Mouse (Mus musculus): ENCODE measurements around the gene Fgf15. TPM values are rescaled to one million over a fixed set of nuclear protein-coding genes. Genes with fewer than 3 reads are reported as not detected.

Fgf15 gene
- total and polyA plus RNA-seq, 3 experiments: 38.9 to 129 (median 48.5) TPM

- Histone ChIP-seq H3K36me3 (replicated peaks) (no peaks in the 10 kb centered on the region), H3K4me3 (ENCODE audit: low read depth, low read length) (no peak overlapping the region), H3K27me3 (ENCODE audit: insufficient read depth, low read length) (peaks cover 52% of the 10 kb centered on the region), H3K9me3 (replicated peaks) (peaks cover 13% of the 10 kb centered on the region), H3K4me1 (ENCODE audit: insufficient read depth, low read depth, low read length) (peaks cover 56% of the 10 kb centered on the region)
- ATAC-seq (ENCODE audit: extremely low read depth, insufficient number of reproducible peaks, low FRiP score, poor library complexity, severe bottlenecking) (no peak), DNase-seq (ENCODE audit: low spot score) (no peak)
- TF ChIP-seq TAL1 (conservative IDR thresholded peaks at IDR 0.05; ENCODE audit: low read depth, low read length) (no peak), GATA1 (IDR thresholded peaks at IDR 0.05; ENCODE audit: borderline replicate concordance, low read length) (no peak), POLR2AphosphoS5 (IDR thresholded peaks at IDR 0.05; ENCODE audit: insufficient replicate concordance, low read depth, low read length) (no peak), GATA2 (IDR thresholded peaks at IDR 0.05; ENCODE audit: borderline replicate concordance, low read depth, low read length) (no peak), CTCF (IDR thresholded peaks at IDR 0.05; ENCODE audit: low read depth, low read length) (no peak)
These were observed 37.6 kb upstream of the Fgf15 start for GRCm38 (mm10) chr7:144858702-144859101.

- no peak for ATAC-seq (ENCODE audit: extremely low read depth, insufficient number of reproducible peaks, low FRiP score, poor library complexity, severe bottlenecking)
- Histone ChIP-seq H3K36me3 (replicated peaks) (no peaks in the 10 kb centered on the region), H3K27me3 (ENCODE audit: insufficient read depth, low read length) (peaks cover 69% of the 10 kb centered on the region), H3K9me3 (replicated peaks) (peaks cover 13% of the 10 kb centered on the region), H3K4me1 (ENCODE audit: insufficient read depth, low read depth, low read length) (peaks cover 48% of the 10 kb centered on the region), H3K4me3 (ENCODE audit: low read depth, low read length) (peak overlapping the region; percentile 46)
- no peak for TF ChIP-seq TAL1 (conservative IDR thresholded peaks at IDR 0.05; ENCODE audit: low read depth, low read length)
- no peak for TF ChIP-seq GATA1 (IDR thresholded peaks at IDR 0.05; ENCODE audit: borderline replicate concordance, low read length)
- no peak for TF ChIP-seq GATA2 (IDR thresholded peaks at IDR 0.05; ENCODE audit: borderline replicate concordance, low read depth, low read length)
- TF ChIP-seq CTCF (IDR thresholded peaks at IDR 0.05; ENCODE audit: low read depth, low read length): no peak
- TF ChIP-seq POLR2AphosphoS5 (IDR thresholded peaks at IDR 0.05; ENCODE audit: insufficient replicate concordance, low read depth, low read length): no peak
- DNase-seq (ENCODE audit: low spot score): no peak
These were observed 35.1 kb upstream of the Fgf15 start for GRCm38 (mm10) chr7:144861056-144861768.

- no peaks in the 10 kb centered on the region for H3K36me3 ChIP-seq (replicated peaks)
- TF ChIP-seq TAL1 (conservative IDR thresholded peaks at IDR 0.05; ENCODE audit: low read depth, low read length) (no peak), POLR2AphosphoS5 (IDR thresholded peaks at IDR 0.05; ENCODE audit: insufficient replicate concordance, low read depth, low read length) (no peak), GATA1 (IDR thresholded peaks at IDR 0.05; ENCODE audit: borderline replicate concordance, low read length) (no peak), GATA2 (IDR thresholded peaks at IDR 0.05; ENCODE audit: borderline replicate concordance, low read depth, low read length) (no peak), CTCF (IDR thresholded peaks at IDR 0.05; ENCODE audit: low read depth, low read length) (no peak)
- ATAC-seq (ENCODE audit: extremely low read depth, insufficient number of reproducible peaks, low FRiP score, poor library complexity, severe bottlenecking): no peak
These were observed 34.6 kb upstream of the Fgf15 start for GRCm38 (mm10) chr7:144861769-144862070.

DNA sequence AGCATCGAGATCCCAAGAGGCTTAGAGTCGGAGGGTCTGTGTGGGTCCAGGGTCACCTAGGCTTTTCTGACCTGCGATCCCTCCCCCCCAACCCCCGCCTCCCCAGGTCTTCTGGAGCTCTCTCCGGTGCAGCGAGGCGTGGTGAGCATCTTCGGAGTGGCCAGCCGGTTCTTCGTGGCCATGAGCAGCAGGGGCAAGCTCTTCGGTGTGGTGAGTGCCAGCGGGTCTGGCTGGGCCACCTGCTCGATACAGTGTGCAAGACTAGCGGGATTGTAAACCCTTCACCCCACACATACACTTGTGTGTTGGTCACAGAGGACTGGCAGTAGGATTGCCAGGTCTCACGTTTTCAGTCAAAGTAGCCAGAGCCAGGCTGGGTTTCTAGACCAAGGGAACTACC, 34.2 kb upstream of the Fgf15 start:
- ATAC-seq (ENCODE audit: extremely low read depth, insufficient number of reproducible peaks, low FRiP score, poor library complexity, severe bottlenecking) (no peak), DNase-seq (ENCODE audit: low spot score) (no peak)
- H3K4me1 ChIP-seq (ENCODE audit: insufficient read depth, low read depth, low read length): peaks cover 40% of the 10 kb centered on the region
- H3K9me3 ChIP-seq (replicated peaks): peaks cover 13% of the 10 kb centered on the region
- TF ChIP-seq TAL1 (conservative IDR thresholded peaks at IDR 0.05; ENCODE audit: low read depth, low read length) (no peak), CTCF (IDR thresholded peaks at IDR 0.05; ENCODE audit: low read depth, low read length) (no peak), POLR2AphosphoS5 (IDR thresholded peaks at IDR 0.05; ENCODE audit: insufficient replicate concordance, low read depth, low read length) (no peak), GATA2 (IDR thresholded peaks at IDR 0.05; ENCODE audit: borderline replicate concordance, low read depth, low read length) (no peak), GATA1 (IDR thresholded peaks at IDR 0.05; ENCODE audit: borderline replicate concordance, low read length) (no peak)
- no peaks in the 10 kb centered on the region for H3K36me3 ChIP-seq (replicated peaks)
- H3K27me3 ChIP-seq (ENCODE audit: insufficient read depth, low read length): peaks cover 77% of the 10 kb centered on the region
- no peak overlapping the region for H3K4me3 ChIP-seq (ENCODE audit: low read depth, low read length)

More at GRCm38 (mm10) chr7:144861769-144862070, 34.6 kb upstream of the Fgf15 start:
- Histone ChIP-seq H3K4me3 (ENCODE audit: low read depth, low read length) (peak overlapping the region; percentile 46; the same call in 1 of the 2 replicates), H3K27me3 (ENCODE audit: insufficient read depth, low read length) (peaks cover 73% of the 10 kb centered on the region), H3K9me3 (replicated peaks) (peaks cover 13% of the 10 kb centered on the region), H3K4me1 (ENCODE audit: insufficient read depth, low read depth, low read length) (peaks cover 43% of the 10 kb centered on the region)
- no peak for DNase-seq (ENCODE audit: low spot score)

DNA sequence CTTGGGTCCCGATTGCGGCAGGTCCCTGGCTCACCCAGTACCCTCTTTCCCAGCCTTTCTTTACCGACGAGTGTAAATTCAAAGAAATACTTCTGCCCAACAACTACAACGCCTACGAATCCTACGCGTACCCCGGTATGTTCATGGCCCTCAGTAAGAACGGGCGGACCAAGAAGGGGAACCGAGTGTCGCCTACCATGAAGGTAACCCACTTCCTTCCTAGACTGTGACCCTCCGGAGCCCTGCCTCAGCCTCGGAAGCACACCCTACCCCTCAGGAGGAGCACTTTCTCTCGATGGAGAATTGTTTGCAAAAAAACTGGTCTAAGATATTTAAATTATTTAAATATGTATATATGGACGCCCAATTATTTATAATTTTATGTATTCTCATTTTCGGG, 33.6 kb upstream of the Fgf15 start:
- TF ChIP-seq GATA1 (IDR thresholded peaks at IDR 0.05; ENCODE audit: borderline replicate concordance, low read length) (no peak), TAL1 (conservative IDR thresholded peaks at IDR 0.05; ENCODE audit: low read depth, low read length) (no peak), GATA2 (IDR thresholded peaks at IDR 0.05; ENCODE audit: borderline replicate concordance, low read depth, low read length) (no peak), CTCF (IDR thresholded peaks at IDR 0.05; ENCODE audit: low read depth, low read length) (no peak), POLR2AphosphoS5 (IDR thresholded peaks at IDR 0.05; ENCODE audit: insufficient replicate concordance, low read depth, low read length) (no peak)
- Histone ChIP-seq H3K27me3 (ENCODE audit: insufficient read depth, low read length) (peaks cover 83% of the 10 kb centered on the region), H3K36me3 (replicated peaks) (no peaks in the 10 kb centered on the region), H3K9me3 (replicated peaks) (peaks cover 13% of the 10 kb centered on the region), H3K4me1 (ENCODE audit: insufficient read depth, low read depth, low read length) (peaks cover 38% of the 10 kb centered on the region), H3K4me3 (ENCODE audit: low read depth, low read length) (no peak overlapping the region)
- ATAC-seq (ENCODE audit: extremely low read depth, insufficient number of reproducible peaks, low FRiP score, poor library complexity, severe bottlenecking): no peak
- no peak for DNase-seq (ENCODE audit: low spot score)

DNA sequence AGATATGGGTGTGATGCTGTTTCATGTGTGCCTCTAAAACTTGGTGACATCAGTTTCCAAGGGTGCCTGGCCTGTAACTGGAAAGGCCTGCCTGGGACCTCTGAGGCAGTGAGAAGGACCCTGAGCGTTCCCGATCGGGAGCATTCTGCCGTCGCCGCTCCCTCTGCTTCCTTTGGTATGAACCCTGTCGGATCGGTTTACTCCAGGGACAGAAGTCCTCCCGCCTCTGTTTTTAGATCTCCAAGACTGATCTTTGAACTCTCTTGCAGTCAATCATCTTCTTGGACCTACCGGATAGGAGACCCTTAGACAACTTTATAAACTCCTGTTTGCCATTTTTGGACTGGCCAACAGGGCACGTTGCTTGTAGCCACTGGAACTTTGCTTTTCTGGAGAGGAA, 33.1 kb upstream of the Fgf15 start:
- DNase-seq (ENCODE audit: low spot score): no peak
- H3K36me3 ChIP-seq (replicated peaks): no peaks in the 10 kb centered on the region
- no peak overlapping the region for H3K4me3 ChIP-seq (ENCODE audit: low read depth, low read length)
- peaks cover 13% of the 10 kb centered on the region for H3K9me3 ChIP-seq (replicated peaks)
- peaks cover 86% of the 10 kb centered on the region for H3K27me3 ChIP-seq (ENCODE audit: insufficient read depth, low read length)
- peaks cover 33% of the 10 kb centered on the region for H3K4me1 ChIP-seq (ENCODE audit: insufficient read depth, low read depth, low read length)
- ATAC-seq (ENCODE audit: extremely low read depth, insufficient number of reproducible peaks, low FRiP score, poor library complexity, severe bottlenecking): no peak
- no peak for TF ChIP-seq POLR2AphosphoS5 (IDR thresholded peaks at IDR 0.05; ENCODE audit: insufficient replicate concordance, low read depth, low read length)
- no peak for TF ChIP-seq GATA2 (IDR thresholded peaks at IDR 0.05; ENCODE audit: borderline replicate concordance, low read depth, low read length)
- no peak for TF ChIP-seq CTCF (IDR thresholded peaks at IDR 0.05; ENCODE audit: low read depth, low read length)
- TF ChIP-seq GATA1 (IDR thresholded peaks at IDR 0.05; ENCODE audit: borderline replicate concordance, low read length): no peak
- TF ChIP-seq TAL1 (conservative IDR thresholded peaks at IDR 0.05; ENCODE audit: low read depth, low read length): no peak
